Mouse (Mus musculus) left cerebral cortex, postnatal 25 days (tissue): ENCODE data around the gene Grip1. TPM values are rescaled to one million over a fixed set of nuclear protein-coding genes. Genes with fewer than 3 reads are reported as not detected.

Experiments used
- DNase-seq, 2 experiments: peaks; one replicate each; pipeline ENCODE4 v3.0.0; 2022; ENCODE audit warnings: low spot score in 2 of 2, mixed read lengths in 1 of 2
- intact Hi-C: fragments of 180-260 bp; cut with DNase I; formaldehyde crosslinking; loops from one replicate; pipeline ENCODE4 v1.15.1; 2025
- total RNA-seq, 2 experiments: library from RNA; stranded (reverse); gene quantifications; 2 replicates each; pipeline ENCODE4 v1.2.3; 2021

Grip1 gene
- total RNA-seq, 2 experiments from 2014 or later: 19.6 to 20.5 TPM

DNA sequence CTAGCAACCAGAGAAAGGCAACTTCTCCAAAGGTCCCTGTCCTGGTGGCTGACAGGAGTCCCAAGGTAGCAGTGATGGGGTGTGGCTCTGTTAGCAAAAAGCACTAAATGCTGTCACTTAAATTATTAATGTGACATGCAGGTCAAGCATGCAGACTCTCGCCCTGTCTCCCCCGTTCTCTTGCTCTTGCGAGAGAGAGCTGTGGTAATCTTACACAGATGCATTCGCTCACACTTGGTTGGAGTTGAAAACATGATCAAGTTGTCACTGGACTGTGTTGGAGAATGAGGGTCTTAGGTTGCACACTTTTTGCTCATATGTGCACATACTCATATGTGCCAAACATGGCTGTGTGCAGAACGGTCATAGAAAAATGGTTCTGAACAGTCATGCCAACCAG, 176.8 kb downstream of the Grip1 start:
- DNase-seq: no peak
- intact Hi-C loops: loop anchor here (5.0 to 10.0 kb wide), 2 partner anchors 176 to 388 kb away; partner anchors contain the start of genes Cand1 and Grip1

DNA sequence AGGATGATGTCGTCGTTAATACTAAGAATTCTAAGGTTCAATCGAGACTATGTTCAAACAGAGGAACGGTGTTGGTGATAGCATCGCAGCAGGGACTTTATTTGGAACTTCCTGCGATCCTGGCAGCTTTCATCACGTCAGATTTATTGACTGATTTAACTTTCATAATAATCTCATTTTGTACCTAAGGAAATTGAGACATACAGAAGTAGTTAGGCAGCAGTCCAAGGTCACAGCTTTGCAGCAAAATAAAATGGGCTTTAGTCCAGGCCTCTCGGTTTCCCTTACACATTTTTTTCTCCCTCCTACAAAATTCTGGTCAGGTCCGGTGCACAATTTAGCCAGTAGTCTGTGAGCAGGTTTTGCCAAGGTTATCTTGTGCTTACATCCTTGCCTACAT, 178.3 kb downstream of the Grip1 start:
- DNase-seq: no peak
- intact Hi-C loops: loop anchor here (5.0 to 10.0 kb wide), 2 partner anchors 177 to 390 kb away; partner anchors contain the start of genes Cand1 and Grip1

GRCm38 (mm10) chr10:119634544-119634943, 180.9 kb downstream of the Grip1 start:
- no peak for DNase-seq
- intact Hi-C loops: loop anchor here (5.0 to 10.0 kb wide), 2 partner anchors 180 to 392 kb away; partner anchors contain the start of genes Cand1 and Grip1

GRCm38 (mm10) chr10:119640534-119640933, 186.9 kb downstream of the Grip1 start:
- DNase-seq: no peak
- intact Hi-C loops: loop anchor here (5.0 kb wide), 1 partner anchor 348 kb away; no protein-coding TSS in a partner anchor

DNA sequence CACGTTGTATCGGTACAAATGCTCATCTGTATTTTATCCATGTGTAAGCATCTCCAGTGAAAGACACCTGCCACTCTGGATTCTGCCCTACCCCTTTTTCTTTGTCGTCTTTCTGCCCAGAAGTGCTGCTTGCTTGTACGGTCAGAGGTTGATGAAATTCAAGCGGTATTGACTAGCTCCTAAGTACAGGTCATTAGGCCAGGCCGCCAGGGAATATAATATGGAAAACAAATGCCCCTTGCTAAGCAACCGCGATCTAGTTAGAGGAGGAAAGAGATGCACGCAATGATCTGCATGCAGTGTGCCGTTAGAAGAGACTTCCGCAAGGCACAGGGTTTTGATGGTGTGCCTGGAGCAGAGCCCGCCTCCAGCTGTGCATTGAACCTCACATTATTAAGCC, 187.4 kb downstream of the Grip1 start:
- DNase-seq: no peak
- intact Hi-C loops: loop anchor here (5.0 kb wide), 1 partner anchor 349 kb away; no protein-coding TSS in a partner anchor

- intact Hi-C loops: loop anchor here (5.0 kb wide), 1 partner anchor 352 kb away; no protein-coding TSS in a partner anchor
- DNase-seq: no peak
Observed at GRCm38 (mm10) chr10:119644289-119644688, 190.7 kb downstream of the Grip1 start.

DNA sequence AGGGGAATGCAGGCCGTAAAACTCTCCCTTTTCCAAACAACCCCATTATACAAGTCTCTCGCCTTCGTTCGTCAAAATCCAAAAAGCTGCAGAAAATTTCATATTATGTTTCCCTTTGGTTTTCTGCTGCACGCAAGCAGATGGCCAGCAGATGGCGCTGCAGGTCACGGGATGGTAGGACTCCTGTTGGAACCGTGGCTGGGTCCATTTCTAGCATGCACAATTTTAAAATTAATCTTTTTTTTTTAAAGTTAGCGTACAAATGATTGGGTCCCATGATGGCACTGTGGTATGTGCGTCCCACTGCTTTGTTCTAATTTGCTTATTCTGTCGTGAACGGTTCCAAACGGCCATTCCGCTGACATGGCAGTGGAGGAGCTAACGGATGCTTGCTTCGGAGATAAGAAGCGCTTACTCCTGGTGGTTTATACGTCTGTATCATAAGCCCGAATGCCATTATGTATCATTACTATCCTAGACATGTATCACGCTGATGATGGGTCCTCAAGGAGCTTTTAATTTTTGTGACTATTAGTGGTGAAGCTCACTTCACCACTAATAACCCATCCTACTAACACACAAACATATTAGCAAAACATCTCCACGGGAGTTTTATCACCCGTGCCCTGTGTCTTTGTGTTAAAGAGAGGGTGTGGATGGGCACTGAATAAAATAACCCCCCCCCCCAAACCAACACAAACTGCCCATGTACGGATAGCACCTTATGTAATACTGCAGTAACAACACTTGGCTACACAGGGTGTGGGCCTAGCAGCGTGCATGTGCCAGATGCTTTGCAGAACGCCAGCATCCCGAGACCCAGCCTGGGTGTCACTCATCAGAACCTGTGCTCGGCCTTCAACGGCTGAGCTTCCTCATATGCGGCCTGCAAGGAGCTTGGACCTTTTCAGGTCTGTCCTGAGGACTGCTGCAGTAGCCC, 193.1 kb downstream of the Grip1 start:
- DNase-seq: peak; percentile 61 to 71
- intact Hi-C loops: loop anchor here (1.0 to 5.0 kb wide), 3 partner anchors 133 to 556 kb away; partner anchors contain the start of genes Irak3 and Tmbim4

- intact Hi-C loops: loop anchor here (10.0 kb wide), 1 partner anchor 224 kb away; no protein-coding TSS in a partner anchor
- DNase-seq: no peak
Observed at GRCm38 (mm10) chr10:119660677-119661353, 207.2 kb downstream of the Grip1 start.

DNA sequence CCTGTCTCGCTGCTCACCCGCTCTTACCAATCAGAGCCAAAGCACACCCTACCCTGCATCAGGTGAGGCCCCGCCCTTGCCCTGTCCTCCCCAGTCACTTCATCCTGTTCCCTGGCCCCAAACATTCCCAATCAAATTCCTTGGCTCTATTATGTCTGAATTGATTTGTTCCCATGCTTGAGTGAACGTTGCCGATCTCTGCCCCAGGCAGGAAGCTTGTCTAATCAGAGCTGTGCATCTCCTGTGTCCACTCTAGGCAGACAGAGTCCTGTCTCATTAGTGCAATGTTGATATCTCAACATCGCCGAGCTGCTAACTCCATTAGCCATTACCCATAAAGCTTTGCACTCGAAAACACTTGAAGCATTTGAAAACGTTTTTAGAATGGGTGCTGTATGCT, 210.0 kb downstream of the Grip1 start:
- intact Hi-C loops: loop anchor here (10.0 kb wide), 1 partner anchor 221 kb away; no protein-coding TSS in a partner anchor
- no peak for DNase-seq

DNA sequence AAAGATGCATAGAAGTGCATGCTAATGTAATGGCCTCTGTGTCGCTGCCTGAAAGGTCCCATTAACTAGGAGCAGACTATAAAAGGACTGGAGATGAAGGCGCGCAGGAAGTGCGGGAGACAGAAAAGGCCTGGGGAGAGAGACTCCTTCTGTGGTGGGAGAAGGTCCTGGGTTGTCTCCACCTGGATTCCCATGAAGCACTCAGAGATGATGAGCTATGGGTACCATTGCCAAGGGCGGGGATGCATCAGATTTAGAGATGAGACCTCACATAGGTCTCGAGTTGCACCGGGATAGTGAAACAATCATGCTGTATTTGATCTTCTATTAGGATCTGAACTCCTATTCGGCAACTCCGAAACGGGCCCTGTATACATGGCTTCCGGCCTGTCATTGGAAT, 212.8 kb downstream of the Grip1 start:
- intact Hi-C loops: loop anchor here (10.0 kb wide), 1 partner anchor 218 kb away; no protein-coding TSS in a partner anchor
- DNase-seq: no peak

DNA sequence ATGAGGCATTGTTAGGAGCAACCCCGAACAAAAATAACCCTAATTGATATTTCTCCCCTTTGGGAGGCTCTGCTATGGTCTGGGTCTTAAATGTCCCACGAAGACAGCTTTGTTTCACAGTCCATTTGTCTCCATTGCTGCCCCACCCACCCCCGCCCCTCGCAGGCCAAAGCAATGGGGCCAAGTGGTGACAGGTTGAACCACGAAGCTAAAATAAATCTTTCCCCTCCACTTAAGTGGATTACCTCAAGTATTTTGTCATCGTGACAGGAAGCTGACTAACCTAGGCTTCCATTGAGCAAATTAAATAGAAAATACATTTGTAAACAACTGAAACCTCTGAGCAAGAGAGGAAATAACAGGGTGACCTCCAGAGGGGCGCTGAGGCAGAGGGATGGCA, 216.8 kb downstream of the Grip1 start:
- no peak for DNase-seq
- intact Hi-C loops: no loop called here

DNA sequence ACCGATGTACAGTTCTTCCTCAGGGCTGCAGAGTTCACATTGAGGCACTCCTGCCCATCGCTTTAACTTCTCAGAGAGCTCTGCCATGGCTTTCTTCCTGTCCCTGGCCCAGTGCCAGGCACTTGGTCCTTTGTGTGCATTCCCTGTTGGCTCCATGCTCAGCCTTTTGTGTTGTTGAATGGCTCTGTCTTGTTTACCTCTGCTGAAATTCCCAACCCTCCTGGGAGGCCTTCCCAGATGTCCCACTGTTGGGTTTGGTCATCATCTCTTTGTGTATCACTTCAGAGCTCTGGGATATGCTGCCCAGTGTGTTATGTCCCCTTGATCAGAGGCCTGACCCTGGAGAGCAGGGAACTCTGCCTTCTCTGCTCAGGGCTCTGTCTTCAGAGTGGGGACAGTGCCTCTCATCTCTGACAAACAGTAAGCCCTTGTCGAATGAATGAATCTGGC, 230.8 kb downstream of the Grip1 start:
- no peak for DNase-seq
- intact Hi-C loops: no loop called here

DNA sequence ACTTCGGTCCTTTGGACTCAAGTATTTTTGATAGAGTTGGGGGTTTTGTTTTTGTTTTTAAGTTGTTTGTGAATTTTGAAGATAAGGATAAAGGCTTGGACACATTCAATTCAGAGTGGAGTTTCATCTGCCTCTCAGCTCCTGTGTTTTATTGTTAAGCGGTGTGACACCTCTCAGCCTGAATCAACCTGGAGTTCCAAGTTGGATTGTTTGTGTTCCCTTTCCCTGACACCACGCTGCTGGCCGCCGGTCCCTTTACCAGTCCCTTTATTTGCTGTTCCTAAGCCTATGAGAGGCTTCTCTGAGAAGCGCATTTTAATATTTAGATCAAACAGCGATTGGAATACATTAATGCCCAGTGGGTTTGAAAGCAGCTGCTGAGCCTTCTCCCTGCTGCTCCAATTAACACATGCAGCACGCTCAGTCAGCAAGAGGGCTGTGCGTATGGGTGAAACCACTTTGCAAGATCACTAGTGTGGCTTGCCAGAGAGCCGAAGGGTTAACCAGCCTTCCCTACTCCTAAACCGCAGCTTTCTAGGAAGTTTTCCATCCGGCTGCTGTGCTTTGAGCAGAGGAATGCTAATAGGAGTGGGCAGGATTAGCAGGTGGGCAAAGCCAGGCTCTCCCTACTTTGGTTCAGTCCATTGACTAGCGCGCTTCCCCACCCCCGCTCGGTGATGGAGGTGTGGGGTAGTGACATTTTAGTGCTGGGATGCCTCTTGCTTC, 237.9 kb downstream of the Grip1 start:
- DNase-seq: peak; percentile 59 to 63
- intact Hi-C loops: no loop called here

GRCm38 (mm10) chr10:119692284-119692890, 238.8 kb downstream of the Grip1 start:
- intact Hi-C loops: no loop called here
- DNase-seq: peak; percentile 17 to 24

DNA sequence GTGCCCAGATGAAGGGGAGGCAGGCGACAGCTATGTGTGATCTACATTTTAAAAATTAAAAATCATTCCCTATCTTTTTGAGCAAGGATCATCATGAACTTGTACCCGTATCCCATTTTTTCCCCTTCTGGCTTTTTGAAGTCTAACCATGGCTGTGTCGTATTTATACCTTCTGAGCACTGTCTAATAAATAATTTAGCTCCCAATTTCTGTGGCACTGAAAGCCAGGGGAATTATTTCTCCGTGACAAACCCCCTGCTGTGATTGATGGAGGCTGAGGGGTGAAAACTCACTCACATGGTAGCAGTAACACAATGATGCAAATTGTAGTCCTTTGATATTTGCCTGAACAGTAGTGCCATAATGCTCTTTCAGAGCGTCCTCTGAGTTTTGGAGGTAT, 239.8 kb downstream of the Grip1 start:
- intact Hi-C loops: no loop called here
- no peak for DNase-seq

GRCm38 (mm10) chr10:119697257-119697798, 243.7 kb downstream of the Grip1 start:
- intact Hi-C loops: no loop called here

DNA sequence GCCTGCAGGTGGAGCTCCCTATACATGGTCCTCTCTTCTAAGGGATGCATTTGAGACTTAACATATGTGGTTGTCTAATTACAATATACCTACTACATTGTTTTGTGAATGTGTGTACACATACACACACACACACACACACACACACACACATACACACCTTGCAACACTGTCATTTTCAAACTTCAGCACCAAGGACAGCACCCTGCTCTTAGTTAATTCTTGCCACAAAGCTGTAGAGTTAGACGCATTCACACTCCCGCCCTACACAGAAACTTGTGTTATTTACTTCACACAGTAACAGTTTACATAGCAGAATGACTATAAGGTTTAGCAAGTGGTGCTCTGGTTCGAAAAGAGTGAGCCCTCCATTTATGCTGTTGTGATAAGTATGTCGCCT, 251.7 kb downstream of the Grip1 start:
- no peak for DNase-seq
- intact Hi-C loops: no loop called here

More at GRCm38 (mm10) chr10:119697257-119697798, 243.7 kb downstream of the Grip1 start:
- no peak for DNase-seq

DNA sequence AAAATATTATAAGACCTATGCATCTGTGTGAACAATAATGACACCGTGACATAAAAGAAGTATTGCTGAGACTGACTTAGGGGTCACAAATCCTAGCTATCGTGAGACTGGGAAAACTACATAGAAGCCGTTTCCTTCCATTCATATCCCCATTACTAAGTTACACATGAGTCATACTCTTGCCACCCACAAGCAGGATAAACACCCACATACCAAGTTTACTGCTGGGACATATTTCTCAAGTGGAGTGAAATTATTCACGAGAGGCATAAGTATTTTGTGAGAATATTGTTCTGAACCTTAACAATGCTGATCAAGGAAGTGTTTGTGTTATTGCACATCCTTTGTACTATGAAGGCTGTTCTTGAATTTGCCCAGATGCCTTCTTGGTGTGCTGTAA, 252.7 kb downstream of the Grip1 start:
- DNase-seq: peak; percentile 35 to 78
- intact Hi-C loops: no loop called here

DNA sequence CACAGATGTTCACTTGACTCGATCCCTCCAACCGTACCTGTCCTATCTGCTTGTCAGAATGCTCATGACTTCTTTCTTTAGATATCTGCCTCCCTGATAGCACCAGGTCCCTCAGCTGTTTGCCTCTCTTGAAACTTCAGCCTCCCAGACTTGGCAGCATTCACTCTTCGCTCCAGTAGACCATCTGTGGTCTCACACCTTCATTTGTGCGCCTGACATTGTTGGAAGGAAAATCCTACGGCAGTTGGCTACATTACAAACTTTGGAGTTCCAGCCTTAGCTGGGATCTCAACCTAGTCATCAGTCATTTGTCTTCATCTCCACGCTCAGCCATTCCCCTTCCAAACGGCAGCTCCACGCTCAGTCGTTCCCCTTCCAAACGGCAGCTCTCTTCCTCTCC, 253.4 kb downstream of the Grip1 start:
- DNase-seq: peak in 1 of 2 experiments; percentile 67
- intact Hi-C loops: no loop called here
